Mouse (Mus musculus) midbrain, postnatal 0 days (tissue): Measurements from ENCODE around the gene Gm6408. TPM values are rescaled to one million over a fixed set of nuclear protein-coding genes. Genes with fewer than 3 reads are reported as not detected.
"Not testable (repeated sequence)": the region's sequence is repeated elsewhere in the genome, so short reads cannot be mapped to it uniquely, and the experiment has no call there.

Experiments used
- ATAC-seq: fragments of 200-750 bp; cut with Nextera tagmentation; 2 replicates; pipeline ENCODE4 v1.8.0; 2017; ENCODE audit warnings: moderate number of reproducible peaks, mild to moderate bottlenecking, moderate TSS enrichment, moderate library complexity; ENCODE audit not compliant: low FRiP score
- DNase-seq: peaks from one replicate; pipeline ENCODE4 v3.0.0-alpha.2; 2015; ENCODE audit warnings: low spot score
- H3K27ac ChIP-seq: fragments of 300-500 bp; sonication (generic); 2 replicates; pipeline ENCODE4 v1.5.1; 2014; ENCODE audit warnings: low read depth, mild to moderate bottlenecking, low read length, mixed read lengths
- H3K27me3 ChIP-seq: fragments of 300-500 bp; sonication (generic); 2 replicates; pipeline ENCODE4 v1.6.1; 2014; ENCODE audit warnings: low read length, control low read depth, mixed read lengths; ENCODE audit not compliant: insufficient read depth
- H3K36me3 ChIP-seq: fragments of 300-500 bp; sonication (generic); 2 replicates; pipeline ENCODE4 v1.6.1; 2014; ENCODE audit warnings: low read length, control low read depth, mixed read lengths; ENCODE audit not compliant: insufficient read depth
- H3K4me1 ChIP-seq: fragments of 300-500 bp; sonication (generic); 2 replicates; pipeline ENCODE4 v1.6.1; 2014; ENCODE audit warnings: mild to moderate bottlenecking, control low read depth, antibody characterized with exemption, low read length, mixed read lengths; ENCODE audit not compliant: insufficient read depth
- H3K4me2 ChIP-seq: fragments of 300-500 bp; sonication (generic); 2 replicates; pipeline ENCODE4 v1.6.1; 2014; ENCODE audit warnings: low read depth, mild to moderate bottlenecking, low read length, mixed read lengths; ENCODE audit not compliant: poor library complexity, severe bottlenecking
- H3K4me3 ChIP-seq: fragments of 300-500 bp; sonication (generic); 2 replicates; pipeline ENCODE4 v1.5.1; 2014; ENCODE audit warnings: low read depth, mild to moderate bottlenecking, low read length, moderate library complexity
- H3K9ac ChIP-seq: fragments of 300-500 bp; sonication (generic); replicated peaks from 2 replicates; pipeline ENCODE4 v1.6.1; 2014; ENCODE audit warnings: mild to moderate bottlenecking, low read length, moderate library complexity, mixed read lengths; ENCODE audit not compliant: poor library complexity, severe bottlenecking
- H3K9me3 ChIP-seq: fragments of 300-500 bp; sonication (generic); 2 replicates; pipeline ENCODE4 v1.6.1; 2016; ENCODE audit warnings: low read length, control low read depth
- CTCF ChIP-seq: IDR thresholded peaks from 2 replicates; pipeline ENCODE4 v1.5.1; 2016; ENCODE audit warnings: antibody characterized with exemption, mild to moderate bottlenecking
- WGBS: fragments of 180-500 bp; shearing (Covaris S2); extraction: QIAGEN DNeasy Blood & Tissue Kit; methylation state at CpG from one replicate; pipeline ENCODE4 v1.1.7; 2014; 5-methylcytosine and 5-hydroxymethylcytosine counted together
- polyA plus RNA-seq: library from polyadenylated mRNA; unstranded; fragments of >200 nt; fragmentation: Nextera tagmentation; extraction: Ambion mirVana; gene quantifications from 2 replicates; pipeline ENCODE4 v1.2.1, GENCODE M21; 2015
- total RNA-seq: library from RNA; depleted of rRNA; stranded (reverse); fragments of >200 nt; gene quantifications from 2 replicates; pipeline ENCODE4 v1.2.3, GENCODE M21; 2014

Gene Gm6408
- total and polyA plus RNA-seq, 2 experiments from 2014 or later, result not detected

DNA sequence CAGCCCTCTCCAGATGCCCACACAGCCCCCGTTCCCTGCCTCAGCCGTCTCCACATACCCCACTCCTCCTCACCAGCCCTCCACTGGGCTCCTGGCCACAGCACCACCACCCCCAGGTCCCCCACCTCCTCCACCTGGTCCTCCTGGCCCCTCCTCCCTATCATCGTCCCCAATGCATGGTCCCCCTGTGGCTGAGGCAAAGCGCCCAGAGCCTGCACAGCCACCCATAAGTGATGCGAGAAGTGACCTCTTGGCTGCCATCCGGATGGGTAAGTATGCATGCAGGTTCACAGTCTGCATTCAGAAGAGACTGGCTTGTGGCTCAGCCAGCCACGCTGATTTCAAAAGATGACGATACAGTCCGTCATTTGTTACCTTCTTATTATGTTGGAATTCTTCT, 13.5 kb upstream of the Gm6408 start:
- no peak overlapping the region for H3K4me2 ChIP-seq
- H3K4me1 ChIP-seq, result no peaks in the 10 kb centered on the region
- no peaks in the 10 kb centered on the region for H3K9me3 ChIP-seq
- DNase-seq, result peak; percentile 23
- ATAC-seq, result no peak
- H3K36me3 ChIP-seq, result peaks cover 39% of the 10 kb centered on the region
- no peak overlapping the region for H3K27ac ChIP-seq
- WGBS, result 79% methylated on average over 9 of the region's 9 CpGs
- no peak for TF ChIP-seq CTCF
- H3K9ac ChIP-seq, result no peak overlapping the region
- H3K4me3 ChIP-seq, result no peak overlapping the region
- no peaks in the 10 kb centered on the region for H3K27me3 ChIP-seq

GRCm38 (mm10) chr5:146470821-146471220, 10.9 kb upstream of the Gm6408 start:
- no peaks in the 10 kb centered on the region for H3K9me3 ChIP-seq
- no peak overlapping the region for H3K4me2 ChIP-seq
- H3K9ac ChIP-seq, result no peak overlapping the region
- 92% methylated on average over 9 of the region's 9 CpGs for WGBS
- ATAC-seq (no peak), DNase-seq (no peak)
- no peaks in the 10 kb centered on the region for H3K4me1 ChIP-seq
- H3K36me3 ChIP-seq, result peaks cover 39% of the 10 kb centered on the region
- H3K27me3 ChIP-seq, result no peaks in the 10 kb centered on the region
- H3K4me3 ChIP-seq, result no peak overlapping the region
- TF ChIP-seq CTCF, result no peak
- no peak overlapping the region for H3K27ac ChIP-seq

DNA sequence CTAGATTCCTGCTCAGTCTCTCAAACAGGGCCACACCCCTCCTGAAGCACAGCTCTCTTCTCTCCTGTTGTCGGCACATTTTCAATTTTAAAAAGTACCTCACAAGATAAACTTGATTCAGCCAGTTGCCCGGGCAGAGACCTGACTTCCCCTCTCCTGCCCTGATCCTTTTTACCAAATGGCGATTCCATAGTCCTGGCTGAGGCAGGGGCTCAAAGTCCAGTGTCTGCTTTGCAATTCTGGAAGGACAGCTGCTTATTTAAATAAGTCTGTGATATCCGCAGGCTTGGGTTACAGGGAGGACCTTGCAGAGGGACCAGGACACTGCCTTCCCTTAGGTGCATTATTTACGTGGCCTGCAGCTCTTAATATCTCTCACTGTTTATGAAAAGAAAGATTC, 10.5 kb upstream of the Gm6408 start:
- DNase-seq (no peak), ATAC-seq (no peak)
- no peaks in the 10 kb centered on the region for H3K27me3 ChIP-seq
- WGBS, result 88% methylated on average over 5 of the region's 5 CpGs
- peaks cover 39% of the 10 kb centered on the region for H3K36me3 ChIP-seq
- H3K27ac ChIP-seq, result no peak overlapping the region
- no peaks in the 10 kb centered on the region for H3K9me3 ChIP-seq
- no peaks in the 10 kb centered on the region for H3K4me1 ChIP-seq
- no peak overlapping the region for H3K4me2 ChIP-seq
- no peak for TF ChIP-seq CTCF
- H3K4me3 ChIP-seq, result no peak overlapping the region
- no peak overlapping the region for H3K9ac ChIP-seq

DNA sequence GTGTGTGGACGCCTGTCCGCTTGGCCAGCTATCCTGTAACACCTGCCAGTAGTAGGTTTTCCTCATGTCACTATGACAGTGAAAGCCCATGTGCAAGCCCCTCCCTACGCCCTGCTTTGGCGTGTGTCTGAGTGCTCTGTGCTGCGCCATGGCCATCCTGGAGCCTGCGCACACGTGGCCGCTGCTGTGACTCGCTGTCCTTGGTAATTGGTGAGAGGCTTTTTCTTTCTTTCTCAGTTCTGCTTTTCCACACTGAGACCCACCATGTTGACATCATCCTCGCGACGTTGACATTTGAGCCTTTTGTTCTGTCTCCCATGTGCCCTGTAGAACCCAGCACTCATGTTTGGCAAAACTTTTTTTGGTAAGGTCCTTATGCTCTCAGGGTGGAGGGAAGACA, 9.9 kb upstream of the Gm6408 start:
- H3K27ac ChIP-seq, result no peak overlapping the region
- no peak for DNase-seq
- H3K4me3 ChIP-seq, result no peak overlapping the region
- no peak for ATAC-seq
- no peaks in the 10 kb centered on the region for H3K4me1 ChIP-seq
- no peak overlapping the region for H3K9ac ChIP-seq
- no peaks in the 10 kb centered on the region for H3K27me3 ChIP-seq
- peaks cover 37% of the 10 kb centered on the region for H3K36me3 ChIP-seq
- no peaks in the 10 kb centered on the region for H3K9me3 ChIP-seq
- 96% methylated on average over 12 of the region's 12 CpGs for WGBS
- no peak overlapping the region for H3K4me2 ChIP-seq
- TF ChIP-seq CTCF, result no peak

- DNase-seq, result not testable (repeated sequence)
Observed at GRCm38 (mm10) chr5:146479564-146479963, 2.2 kb upstream of the Gm6408 start.

GRCm38 (mm10) chr5:146488959-146489358, 7.2 kb downstream of the Gm6408 start:
- WGBS, result 9% methylated on average over 3 of the region's 4 CpGs
- not testable (repeated sequence) for H3K9me3 ChIP-seq, ATAC-seq, H3K4me3 ChIP-seq, H3K9ac ChIP-seq, H3K4me2 ChIP-seq, DNase-seq, H3K27me3 ChIP-seq, H3K4me1 ChIP-seq, H3K27ac ChIP-seq, H3K36me3 ChIP-seq
- peak; percentile 58 for TF ChIP-seq CTCF

More at GRCm38 (mm10) chr5:146479564-146479963, 2.2 kb upstream of the Gm6408 start:
- not testable (repeated sequence) for H3K27me3 ChIP-seq, H3K9me3 ChIP-seq, H3K36me3 ChIP-seq, H3K4me1 ChIP-seq, ATAC-seq, H3K4me2 ChIP-seq, H3K4me3 ChIP-seq, H3K9ac ChIP-seq, H3K27ac ChIP-seq
- TF ChIP-seq CTCF, result peak; percentile 75
- 8% methylated on average over 4 of the region's 4 CpGs for WGBS

DNA sequence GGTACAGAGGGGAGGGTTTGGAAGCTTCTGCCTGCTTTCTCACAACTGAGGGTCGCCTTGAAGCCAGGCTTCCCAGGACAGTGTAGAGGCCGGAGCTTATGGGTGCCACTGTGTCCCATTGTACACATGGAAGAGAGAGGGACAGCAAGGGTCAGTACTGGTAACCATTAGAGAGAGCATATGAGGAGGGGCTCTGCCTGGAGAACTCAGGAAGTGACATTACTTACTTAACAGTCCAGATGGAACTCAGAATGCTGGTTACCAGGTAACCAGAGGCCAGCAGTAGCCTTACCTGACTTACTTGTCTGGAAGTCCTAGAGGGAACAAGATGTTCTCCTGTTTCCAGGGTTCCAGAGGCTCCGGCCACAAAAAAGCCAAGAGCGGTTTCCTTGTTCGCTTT, 9.3 kb downstream of the Gm6408 start, which contains the start of gene Gm6370:
Gene Gm6370, plus strand, starts transcription at position 301 of the 400 bp plus-strand sequence.
- not testable (repeated sequence) for H3K9ac ChIP-seq, ATAC-seq, H3K9me3 ChIP-seq, H3K4me2 ChIP-seq, DNase-seq, H3K4me3 ChIP-seq, H3K36me3 ChIP-seq, H3K27ac ChIP-seq, H3K27me3 ChIP-seq, H3K4me1 ChIP-seq
- WGBS, result no CpG with 5 or more reads among the region's 5 CpGs

- not testable (repeated sequence) for H3K4me1 ChIP-seq, H3K9ac ChIP-seq, H3K27ac ChIP-seq, H3K27me3 ChIP-seq, H3K9me3 ChIP-seq, ATAC-seq, H3K36me3 ChIP-seq, H3K4me3 ChIP-seq, DNase-seq, H3K4me2 ChIP-seq
- WGBS, result no CpG with 5 or more reads among the region's 5 CpGs
Observed at GRCm38 (mm10) chr5:146502099-146502498, 20.3 kb downstream of the Gm6408 start, which contains the start of gene 4930449I24Rik. 4930449I24Rik (plus strand) TSS chr5:146502399.

- H3K36me3 ChIP-seq, ATAC-seq, H3K4me1 ChIP-seq, H3K27me3 ChIP-seq, DNase-seq, H3K4me2 ChIP-seq, H3K9ac ChIP-seq, H3K27ac ChIP-seq, H3K9me3 ChIP-seq, H3K4me3 ChIP-seq: not testable (repeated sequence)
- WGBS, result no CpG with 5 or more reads among the region's 5 CpGs
Observed at GRCm38 (mm10) chr5:146513823-146514222, 32.1 kb downstream of the Gm6408 start, which contains the start of gene Gm3402. Gm3402 (plus strand) TSS chr5:146514123.
